Mouse (Mus musculus): Measurements from ENCODE around the gene Taf9.

The Taf9 gene

GRCm38 (mm10) chr13:100669291-100670022 is 18.1 kb downstream of the Taf9 start, which contains the start of gene Ccdc125:
Ccdc125 (plus strand) TSS chr13:100669717.
- peak; percentile 62 for DNase-seq (ENCODE audit: low read depth, low spot score)

GRCm38 (mm10) chr13:100670181-100670741 is 18.9 kb downstream of the Taf9 start:
- peak; percentile 36 for DNase-seq (ENCODE audit: low read depth, low spot score)

- no peak for DNase-seq (ENCODE audit: low read depth, low spot score)
Observed at GRCm38 (mm10) chr13:100675936-100676635, 24.7 kb downstream of the Taf9 start.

- DNase-seq (ENCODE audit: low read depth, low spot score), result no peak
Observed at GRCm38 (mm10) chr13:100681615-100682014, 30.2 kb downstream of the Taf9 start.

- no peak for DNase-seq (ENCODE audit: low read depth, low spot score)
Observed at GRCm38 (mm10) chr13:100682837-100683236, 31.5 kb downstream of the Taf9 start.

- peak; percentile 52 for DNase-seq (ENCODE audit: low read depth, low spot score)
Observed at GRCm38 (mm10) chr13:100684355-100684754, 33.0 kb downstream of the Taf9 start.

GRCm38 (mm10) chr13:100687513-100687912 is 36.1 kb downstream of the Taf9 start:
- no peak for DNase-seq (ENCODE audit: low read depth, low spot score)

GRCm38 (mm10) chr13:100697541-100697940 is 46.2 kb downstream of the Taf9 start:
- DNase-seq (ENCODE audit: low read depth, low spot score), result no peak

GRCm38 (mm10) chr13:100698866-100699265 is 47.5 kb downstream of the Taf9 start:
- no peak for DNase-seq (ENCODE audit: low read depth, low spot score)

- DNase-seq (ENCODE audit: low read depth, low spot score), result peak; percentile 8
Observed at GRCm38 (mm10) chr13:100703468-100703867, 52.1 kb downstream of the Taf9 start.

Measured in CD4-positive, CD25-positive, alpha-beta regulatory T cell, adult 2 months (primary cell).